Mouse (Mus musculus) forebrain, postnatal 0 days (tissue): ENCODE measurements around the gene Smim24. TPM values are rescaled to one million over a fixed set of nuclear protein-coding genes. Genes with fewer than 3 reads are reported as not detected.

Experiments used
- ATAC-seq: fragments of 200-750 bp; cut with Nextera tagmentation; 2 replicates; pipeline ENCODE4 v1.8.0; 2017; ENCODE audit warnings: mild to moderate bottlenecking, moderate library complexity
- DNase-seq: peaks from one replicate; pipeline ENCODE4 v3.0.0-alpha.2; 2015
- H3K27ac ChIP-seq: fragments of 300-500 bp; sonication (generic); 2 replicates; pipeline ENCODE4 v1.5.1; 2014; ENCODE audit warnings: low read depth, mild to moderate bottlenecking, antibody characterized with exemption, low read length, moderate library complexity, mixed read lengths
- H3K27me3 ChIP-seq: fragments of 300-500 bp; sonication (generic); 2 replicates; pipeline ENCODE4 v1.6.1; 2014; ENCODE audit warnings: mild to moderate bottlenecking, low read length, mixed read lengths; ENCODE audit not compliant: insufficient read depth
- H3K36me3 ChIP-seq: fragments of 300-500 bp; sonication (generic); 2 replicates; pipeline ENCODE4 v1.6.1; 2014; ENCODE audit warnings: mild to moderate bottlenecking, moderate library complexity; ENCODE audit not compliant: insufficient read depth
- H3K4me1 ChIP-seq: fragments of 300-500 bp; sonication (generic); 2 replicates; pipeline ENCODE4 v1.6.1; 2014; ENCODE audit warnings: antibody characterized with exemption; ENCODE audit not compliant: insufficient read depth
- H3K4me2 ChIP-seq: fragments of 300-500 bp; sonication (generic); 2 replicates; pipeline ENCODE4 v1.6.1; 2014; ENCODE audit warnings: low read depth, mild to moderate bottlenecking, moderate library complexity
- H3K4me3 ChIP-seq: fragments of 300-500 bp; sonication (generic); 2 replicates; pipeline ENCODE4 v1.5.1; 2014; ENCODE audit warnings: low read depth, low read length, mixed read lengths
- H3K9ac ChIP-seq: fragments of 300-500 bp; sonication (generic); 2 replicates; pipeline ENCODE4 v1.6.1; 2014; ENCODE audit warnings: mild to moderate bottlenecking
- H3K9me3 ChIP-seq: fragments of 300-500 bp; sonication (generic); 2 replicates; pipeline ENCODE4 v1.6.1; 2016; ENCODE audit warnings: low read length
- CTCF ChIP-seq: sonication (generic); IDR thresholded peaks from 2 replicates; pipeline ENCODE4 v1.5.1; 2016; ENCODE audit warnings: antibody characterized with exemption, control low read depth, low read depth
- WGBS: fragments of 180-500 bp; shearing (Covaris S2); extraction: QIAGEN DNeasy Blood & Tissue Kit; methylation state at CpG from one replicate; pipeline ENCODE4 v1.1.7; 2014; 5-methylcytosine and 5-hydroxymethylcytosine counted together
- polyA plus RNA-seq: library from polyadenylated mRNA; unstranded; fragments of >200 nt; fragmentation: Nextera tagmentation; extraction: Ambion mirVana; gene quantifications from 2 replicates; pipeline ENCODE4 v1.2.1, GENCODE M21; 2015
- total RNA-seq: library from RNA; depleted of rRNA; stranded (reverse); fragments of >200 nt; gene quantifications from 2 replicates; pipeline ENCODE4 v1.2.3, GENCODE M21; 2014

Smim24 gene
- total and polyA plus RNA-seq, 2 experiments from 2014 or later = 1.3 to 1.7 TPM

GRCm38 (mm10) chr10:81365672-81366476 lies 27.0 kb upstream of the Smim24 start, which contains the start of gene 4930404N11Rik:
Gene 4930404N11Rik (minus strand): TSS chr10:81365816.
- 0 out of 2 replicates have a peak, but pooled peaks cover 4% of the 10 kb centered on the region for H3K4me1 ChIP-seq
- ATAC-seq (0 out of 2 replicates have a peak, but pooled peaks have one; percentile 4), DNase-seq (no peak)
- H3K27me3 ChIP-seq = 0 out of 2 replicates have a peak, but pooled peaks cover 7% of the 10 kb centered on the region
- H3K4me2 ChIP-seq = peak within 1 kb of the TSS; percentile 30; the same call in 1 of the 2 replicates
- no peak within 1 kb of the TSS for H3K27ac ChIP-seq
- H3K9ac ChIP-seq = 0 out of 2 replicates have a peak within 1 kb of the TSS, but pooled peaks have one; percentile 6
- no peak within 1 kb of the TSS for H3K4me3 ChIP-seq
- TF ChIP-seq CTCF = no peak
- no peaks in the 10 kb centered on the region for H3K9me3 ChIP-seq
- peaks cover 54% of the 10 kb centered on the region for H3K36me3 ChIP-seq
- WGBS = 13% methylated on average over 11 of the region's 12 CpGs

- no peaks in the 10 kb centered on the region for H3K9me3 ChIP-seq
- H3K36me3 ChIP-seq = peaks cover 61% of the 10 kb centered on the region
- H3K4me3 ChIP-seq = no peak overlapping the region
- H3K4me1 ChIP-seq = 0 out of 2 replicates have a peak, but pooled peaks cover 4% of the 10 kb centered on the region
- ATAC-seq = no peak
- H3K4me2 ChIP-seq = no peak overlapping the region
- H3K27me3 ChIP-seq = 0 out of 2 replicates have a peak, but pooled peaks cover 7% of the 10 kb centered on the region
- DNase-seq = no peak
- 80% methylated on average over 6 of the region's 6 CpGs for WGBS
- no peak for TF ChIP-seq CTCF
- H3K27ac ChIP-seq = no peak overlapping the region
- H3K9ac ChIP-seq = no peak overlapping the region
These were observed 26.2 kb upstream of the Smim24 start for GRCm38 (mm10) chr10:81366477-81367206.

GRCm38 (mm10) chr10:81367207-81367495 lies 25.7 kb upstream of the Smim24 start:
- H3K27me3 ChIP-seq = 0 out of 2 replicates have a peak, but pooled peaks cover 7% of the 10 kb centered on the region
- H3K4me1 ChIP-seq = 0 out of 2 replicates have a peak, but pooled peaks cover 4% of the 10 kb centered on the region
- no peaks in the 10 kb centered on the region for H3K9me3 ChIP-seq
- ATAC-seq = no peak
- no peak overlapping the region for H3K27ac ChIP-seq
- no peak for TF ChIP-seq CTCF
- no peak overlapping the region for H3K9ac ChIP-seq
- DNase-seq = no peak
- WGBS = 73% methylated on average over 6 of the region's 6 CpGs
- no peak overlapping the region for H3K4me2 ChIP-seq
- peaks cover 63% of the 10 kb centered on the region for H3K36me3 ChIP-seq
- H3K4me3 ChIP-seq = no peak overlapping the region

- DNase-seq (no peak), ATAC-seq (no peak)
- H3K27ac ChIP-seq = no peak overlapping the region
- TF ChIP-seq CTCF = no peak
- 91% methylated on average over 10 of the region's 10 CpGs for WGBS
- H3K36me3 ChIP-seq = peaks cover 38% of the 10 kb centered on the region
- no peaks in the 10 kb centered on the region for H3K27me3 ChIP-seq
- no peak overlapping the region for H3K9ac ChIP-seq
- peaks cover 22% of the 10 kb centered on the region for H3K4me1 ChIP-seq
- no peak overlapping the region for H3K4me3 ChIP-seq
- H3K4me2 ChIP-seq = no peak overlapping the region
- no peaks in the 10 kb centered on the region for H3K9me3 ChIP-seq
These were observed 17.5 kb upstream of the Smim24 start for GRCm38 (mm10) chr10:81375322-81375721.

- 40% methylated on average over 6 of the region's 6 CpGs for WGBS
These were observed 16.1 kb upstream of the Smim24 start for GRCm38 (mm10) chr10:81376561-81377361.

GRCm38 (mm10) chr10:81377362-81377664 lies 15.5 kb upstream of the Smim24 start:
- peak overlapping the region; percentile 92 for H3K4me2 ChIP-seq
- H3K36me3 ChIP-seq = peaks cover 24% of the 10 kb centered on the region; the same call in 1 of the 2 replicates
- TF ChIP-seq CTCF = no peak
- no peaks in the 10 kb centered on the region for H3K27me3 ChIP-seq
- no peaks in the 10 kb centered on the region for H3K9me3 ChIP-seq
- no peak for DNase-seq
- ATAC-seq = no peak
- H3K27ac ChIP-seq = peak overlapping the region; percentile 87; the same call in 1 of the 2 replicates
- H3K4me1 ChIP-seq = peaks cover 22% of the 10 kb centered on the region
- WGBS = 61% methylated on average over 2 of the region's 2 CpGs
- peak overlapping the region; percentile 81 for H3K9ac ChIP-seq
- peak overlapping the region; percentile 71 for H3K4me3 ChIP-seq

More at GRCm38 (mm10) chr10:81376561-81377361, 16.1 kb upstream of the Smim24 start:
- Histone ChIP-seq H3K4me1 (peaks cover 22% of the 10 kb centered on the region), H3K4me3 (peak overlapping the region; percentile 71), H3K36me3 (peaks cover 24% of the 10 kb centered on the region; the same call in 1 of the 2 replicates), H3K9ac (peak overlapping the region; percentile 28; the same call in 1 of the 2 replicates), H3K4me2 (peak overlapping the region; percentile 92), H3K27ac (no peak overlapping the region), H3K27me3 (no peaks in the 10 kb centered on the region), H3K9me3 (no peaks in the 10 kb centered on the region)
- DNase-seq = no peak
- TF ChIP-seq CTCF = 0 out of 2 replicates have a peak, but pooled peaks have one; percentile 28
- ATAC-seq = no peak
